Mouse (Mus musculus) heart, embryonic 14.5 days (tissue): ENCODE data around the gene Nr1i3. TPM values are rescaled to one million over a fixed set of nuclear protein-coding genes. Genes with fewer than 3 reads are reported as not detected.

ENCODE experiments used
- ATAC-seq: fragments of 200-750 bp; cut with Nextera tagmentation; 2 replicates; pipeline ENCODE4 v1.8.0; 2017; ENCODE audit warnings: low read depth, moderate TSS enrichment; ENCODE audit not compliant: insufficient number of reproducible peaks, insufficient read depth, low FRiP score
- H3K27ac ChIP-seq, 2 experiments: fragments of 200-500 bp in 1 of 2; fragments of 300-500 bp in 1 of 2; sonication (generic) in 1 of 2; replicated peaks in 1 of 2; 2 replicates each; pipeline ENCODE4 v1.5.1; 2012 to 2014; ENCODE audit warnings: low read depth in 2 of 2, low read length in 2 of 2, control low read depth in 1 of 2, mild to moderate bottlenecking in 1 of 2, mixed read lengths in 1 of 2; ENCODE audit not compliant: control insufficient read depth in 1 of 2, insufficient read depth in 1 of 2
- H3K27me3 ChIP-seq: fragments of 300-500 bp; sonication (generic); 2 replicates; pipeline ENCODE4 v1.6.1; 2014; ENCODE audit warnings: mild to moderate bottlenecking, low read length, control low read depth; ENCODE audit not compliant: control insufficient read depth, insufficient read depth
- H3K36me3 ChIP-seq: fragments of 300-500 bp; sonication (generic); 2 replicates; pipeline ENCODE4 v1.6.1; 2014; ENCODE audit warnings: mild to moderate bottlenecking, control low read depth, low read length, mixed read lengths; ENCODE audit not compliant: control insufficient read depth, insufficient read depth
- H3K4me1 ChIP-seq, 2 experiments: fragments of 200-500 bp in 1 of 2; fragments of 300-500 bp in 1 of 2; sonication (generic) in 1 of 2; 2 replicates each; pipeline ENCODE4 v1.6.1; 2012 to 2014; ENCODE audit warnings: low read length in 2 of 2, control low read depth in 1 of 2, mixed read lengths in 1 of 2; ENCODE audit not compliant: control insufficient read depth in 2 of 2, insufficient read depth in 2 of 2
- H3K4me2 ChIP-seq: fragments of 300-500 bp; sonication (generic); 2 replicates; pipeline ENCODE4 v1.6.1; 2014; ENCODE audit warnings: mild to moderate bottlenecking, low read length
- H3K4me3 ChIP-seq, 2 experiments: fragments of 200-500 bp in 1 of 2; fragments of 300-500 bp in 1 of 2; sonication (generic) in 1 of 2; 2 replicates each; pipeline ENCODE4 v1.5.1; 2012 to 2014; ENCODE audit warnings: low read length in 2 of 2, mild to moderate bottlenecking in 2 of 2, control low read depth in 1 of 2, low read depth in 1 of 2, moderate library complexity in 1 of 2; ENCODE audit not compliant: control insufficient read depth in 1 of 2, insufficient read depth in 1 of 2
- H3K9ac ChIP-seq: fragments of 300-500 bp; sonication (generic); 2 replicates; pipeline ENCODE4 v1.6.1; 2014; ENCODE audit warnings: mild to moderate bottlenecking, low read length
- H3K9me3 ChIP-seq: fragments of 300-500 bp; sonication (generic); 2 replicates; pipeline ENCODE4 v1.6.1; 2016; ENCODE audit warnings: low read length, control low read depth; ENCODE audit not compliant: control insufficient read depth
- WGBS: fragments of 180-500 bp; shearing (Covaris S2); extraction: QIAGEN DNeasy Blood & Tissue Kit; methylation state at CpG from one replicate; pipeline ENCODE4 v1.1.7; 2014; 5-methylcytosine and 5-hydroxymethylcytosine counted together
- polyA plus RNA-seq: library from polyadenylated mRNA; unstranded; fragments of >200 nt; fragmentation: Nextera tagmentation; extraction: Ambion mirVana; gene quantifications from 2 replicates; pipeline ENCODE4 v1.2.1, GENCODE M21; 2014

Gene Nr1i3
- polyA plus RNA-seq, 1 experiment from 2014 or later: 0.28 TPM

DNA sequence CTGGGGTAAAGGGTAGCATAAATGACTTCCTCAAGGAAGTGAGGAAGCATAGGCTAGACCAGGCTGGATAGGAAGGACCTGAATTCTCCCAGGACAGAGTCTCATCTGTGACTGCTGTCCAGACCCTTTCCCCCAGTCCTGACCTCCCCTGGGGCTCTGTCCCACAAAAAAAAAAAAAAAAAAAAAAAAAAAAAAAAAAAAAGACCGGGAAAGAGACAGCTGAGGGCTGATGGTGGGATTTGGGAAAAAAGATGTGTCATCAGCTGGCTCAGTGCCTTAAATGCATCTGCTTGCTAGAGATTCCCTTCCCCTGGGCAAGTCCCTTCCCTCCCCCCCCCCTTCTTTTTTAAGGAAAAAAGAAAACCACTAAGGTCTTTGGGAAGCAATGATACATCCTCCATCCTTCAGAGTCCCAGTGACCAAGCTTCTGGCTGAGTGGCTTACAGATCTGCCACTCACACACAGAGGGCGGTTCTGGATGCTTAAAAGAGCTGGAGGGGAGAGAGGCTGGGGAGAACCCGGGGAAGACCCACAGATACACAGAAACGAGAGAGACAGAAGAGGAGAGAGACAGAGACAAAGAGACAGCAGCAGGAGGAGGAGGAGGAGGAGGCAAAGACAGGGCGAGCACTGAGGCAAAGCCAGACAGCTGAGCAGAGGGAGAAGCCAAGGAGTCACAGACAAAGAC is 36.3 kb downstream of the Nr1i3 start, which contains the start of gene Adamts4:
Gene Adamts4 (plus strand): TSS at position 509 of the 688 bp plus-strand sequence.
- Histone ChIP-seq H3K9ac (peak within 1 kb of the TSS; percentile 62), H3K9me3 (no peaks in the 10 kb centered on the region), H3K27me3 (no peaks in the 10 kb centered on the region), H3K4me3 (peak within 1 kb of the TSS; percentile 26 to 31), H3K4me1 (peaks cover 29 to 50% of the 10 kb centered on the region in 2 experiments), H3K36me3 (peaks cover 8% of the 10 kb centered on the region), H3K4me2 (peak within 1 kb of the TSS; percentile 63), H3K27ac (peak within 1 kb of the TSS; percentile 49 to 88; a peak in 3 of 4 replicates)
- 24% methylated on average over 5 of the region's 5 CpGs for WGBS
- ATAC-seq: no peak

DNA sequence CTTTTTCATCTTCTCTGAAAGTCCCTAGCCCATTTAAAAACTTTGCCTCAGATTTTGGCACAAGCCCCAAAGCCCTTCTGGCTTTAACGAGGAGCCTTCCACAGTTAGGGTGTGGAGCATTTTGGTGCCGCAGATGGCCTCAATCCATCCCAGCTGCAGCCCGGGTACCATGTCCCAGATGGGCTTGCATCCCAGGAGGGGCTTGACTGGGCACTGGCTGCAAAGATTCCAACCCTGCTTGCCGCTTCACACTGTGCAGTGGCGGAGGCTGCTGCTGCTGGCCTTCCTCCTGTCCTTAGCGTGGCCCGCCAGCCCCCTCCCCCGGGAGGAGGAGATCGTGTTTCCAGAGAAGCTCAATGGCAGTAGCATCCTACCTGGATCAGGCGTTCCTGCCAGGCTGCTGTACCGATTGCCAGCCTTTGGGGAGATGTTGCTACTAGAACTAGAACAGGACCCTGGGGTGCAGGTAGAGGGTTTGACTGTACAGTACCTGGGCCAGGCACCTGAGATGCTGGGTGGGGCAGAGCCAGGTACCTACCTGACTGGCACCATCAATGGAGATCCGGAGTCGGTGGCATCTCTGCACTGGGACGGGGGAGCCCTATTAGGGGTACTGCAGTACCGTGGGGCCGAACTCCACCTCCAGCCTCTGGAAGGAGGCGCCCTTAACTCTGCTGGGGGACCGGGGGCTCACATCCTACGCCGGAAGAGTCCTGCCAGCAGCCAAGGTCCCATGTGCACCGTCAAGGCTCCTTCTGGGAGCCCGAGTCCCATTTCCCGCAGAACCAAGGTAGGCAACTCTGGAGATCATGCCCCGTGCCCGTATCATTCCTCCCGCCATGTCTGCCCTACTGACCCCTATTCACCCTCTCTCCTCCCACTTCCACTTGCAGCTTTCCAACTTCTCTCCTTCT is 37.2 kb downstream of the Nr1i3 start, which contains the start of gene Ndufs2:
Gene Ndufs2 (minus strand): TSS at position 709 of the 914 bp plus-strand sequence.
- ATAC-seq: no peak
- peak within 1 kb of the TSS; percentile 40 to 56; a peak in 3 of 4 replicates for H3K27ac ChIP-seq
- H3K27me3 ChIP-seq: no peaks in the 10 kb centered on the region
- peak within 1 kb of the TSS; percentile 26 to 31 for H3K4me3 ChIP-seq
- no peaks in the 10 kb centered on the region for H3K36me3 ChIP-seq
- WGBS: 30% methylated on average over 26 of the region's 26 CpGs
- no peaks in the 10 kb centered on the region for H3K9me3 ChIP-seq
- peaks cover 28 to 44% of the 10 kb centered on the region in 2 experiments for H3K4me1 ChIP-seq
- H3K4me2 ChIP-seq: peak within 1 kb of the TSS; percentile 63
- H3K9ac ChIP-seq: peak within 1 kb of the TSS; percentile 62

DNA sequence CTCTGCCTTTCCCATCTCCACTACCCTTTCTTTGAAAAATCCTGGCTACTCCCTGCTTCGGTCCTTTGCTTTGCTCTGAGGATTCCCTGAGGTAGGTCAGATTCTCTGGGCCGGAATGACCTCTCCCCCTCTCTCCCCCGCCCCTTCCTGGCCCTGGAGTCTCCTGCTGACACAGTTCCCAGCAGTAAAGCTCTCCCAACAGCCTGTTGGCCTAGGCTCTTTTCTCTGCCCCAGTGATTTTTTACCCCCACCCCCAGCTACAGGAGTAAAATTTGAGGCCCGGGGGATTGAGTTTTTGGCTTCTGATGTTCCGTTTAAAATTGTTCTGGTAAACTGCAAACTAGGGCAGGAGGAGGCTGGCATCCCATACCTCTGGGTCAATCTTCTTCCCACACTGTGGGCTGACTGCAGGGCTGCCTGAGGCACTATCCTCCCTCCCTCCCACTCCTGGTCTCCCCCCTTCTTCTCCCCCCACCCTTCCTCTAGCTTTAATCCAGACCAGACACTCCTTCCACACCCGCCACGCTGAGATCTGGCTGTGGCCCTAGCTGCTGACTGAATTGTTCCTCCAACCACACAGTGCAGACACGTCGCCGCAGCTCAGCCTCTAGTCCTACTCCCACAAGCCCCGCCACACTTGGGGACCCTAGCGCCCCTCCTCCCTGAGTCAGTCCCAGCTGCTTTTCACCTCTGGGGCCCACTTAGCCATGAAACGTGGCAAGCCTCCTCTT is 38.0 kb downstream of the Nr1i3 start:
- Histone ChIP-seq H3K36me3 (no peaks in the 10 kb centered on the region), H3K4me3 (peak overlapping the region; percentile 26 to 31), H3K4me2 (peak overlapping the region; percentile 63), H3K9ac (peak overlapping the region; percentile 62), H3K27ac (peak overlapping the region; percentile 40 to 56; a peak in 3 of 4 replicates), H3K4me1 (peaks cover 26 to 39% of the 10 kb centered on the region in 2 experiments), H3K27me3 (no peaks in the 10 kb centered on the region), H3K9me3 (no peaks in the 10 kb centered on the region)
- no peak for ATAC-seq
- WGBS: 16% methylated on average over 13 of the region's 13 CpGs

DNA sequence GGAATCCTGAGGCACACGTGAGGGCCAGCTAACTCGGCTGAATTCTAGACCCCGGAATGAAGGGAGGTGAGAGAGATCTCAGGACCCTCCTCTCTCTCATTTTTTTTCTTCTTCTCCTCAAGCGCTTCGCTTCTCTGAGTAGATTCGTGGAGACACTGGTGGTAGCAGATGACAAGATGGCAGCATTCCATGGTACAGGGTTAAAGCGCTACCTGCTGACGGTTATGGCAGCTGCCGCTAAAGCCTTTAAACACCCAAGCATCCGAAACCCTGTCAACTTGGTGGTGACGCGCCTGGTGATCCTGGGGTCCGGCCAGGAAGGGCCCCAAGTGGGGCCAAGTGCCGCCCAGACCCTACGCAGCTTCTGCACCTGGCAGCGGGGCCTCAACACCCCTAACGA is 38.6 kb downstream of the Nr1i3 start:
- Histone ChIP-seq H3K4me2 (peak overlapping the region; percentile 63), H3K27ac (peak overlapping the region; percentile 40 to 56; a peak in 2 of 4 replicates), H3K9ac (no peak overlapping the region), H3K9me3 (no peaks in the 10 kb centered on the region), H3K4me3 (no peak overlapping the region; a peak in 1 of 4 replicates), H3K27me3 (no peaks in the 10 kb centered on the region), H3K4me1 (peaks cover 26 to 39% of the 10 kb centered on the region in 2 experiments), H3K36me3 (no peaks in the 10 kb centered on the region)
- ATAC-seq: no peak
- WGBS: 59% methylated on average over 17 of the region's 17 CpGs

DNA sequence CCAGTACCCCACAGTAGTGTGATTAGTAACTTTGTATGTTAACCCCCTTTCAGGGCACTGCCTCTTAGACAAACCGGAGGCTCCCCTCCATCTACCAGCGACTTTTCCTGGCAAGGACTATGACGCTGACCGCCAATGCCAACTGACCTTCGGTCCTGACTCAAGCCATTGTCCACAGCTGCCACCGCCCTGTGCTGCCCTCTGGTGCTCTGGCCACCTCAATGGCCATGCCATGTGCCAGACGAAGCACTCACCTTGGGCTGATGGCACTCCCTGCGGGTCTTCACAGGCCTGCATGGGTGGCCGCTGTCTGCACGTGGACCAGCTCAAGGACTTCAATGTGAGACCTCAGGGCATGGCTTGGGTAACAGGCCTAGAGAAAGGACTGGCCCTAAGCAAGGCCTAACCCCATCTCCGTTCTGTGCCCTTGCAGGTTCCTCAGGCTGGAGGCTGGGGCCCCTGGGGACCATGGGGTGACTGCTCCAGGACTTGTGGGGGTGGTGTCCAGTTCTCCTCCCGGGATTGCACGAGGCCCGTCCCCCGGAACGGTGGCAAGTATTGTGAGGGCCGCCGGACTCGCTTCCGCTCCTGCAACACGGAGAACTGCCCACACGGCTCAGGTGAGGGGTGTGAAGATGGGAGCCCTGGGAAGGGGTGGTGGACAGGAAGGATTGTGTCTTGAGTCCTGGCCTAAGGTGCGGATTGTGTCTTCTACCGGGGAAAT is 42.5 kb downstream of the Nr1i3 start:
- H3K4me2 ChIP-seq: no peak overlapping the region
- H3K4me3 ChIP-seq: no peak overlapping the region
- H3K27me3 ChIP-seq: no peaks in the 10 kb centered on the region
- H3K9me3 ChIP-seq: no peaks in the 10 kb centered on the region
- WGBS: 87% methylated on average over 24 of the region's 24 CpGs
- no peaks in the 10 kb centered on the region for H3K36me3 ChIP-seq
- H3K27ac ChIP-seq: no peak overlapping the region
- ATAC-seq: no peak
- H3K4me1 ChIP-seq: peaks cover 12 to 13% of the 10 kb centered on the region in 2 experiments; a peak in 3 of 4 replicates
- no peak overlapping the region for H3K9ac ChIP-seq

DNA sequence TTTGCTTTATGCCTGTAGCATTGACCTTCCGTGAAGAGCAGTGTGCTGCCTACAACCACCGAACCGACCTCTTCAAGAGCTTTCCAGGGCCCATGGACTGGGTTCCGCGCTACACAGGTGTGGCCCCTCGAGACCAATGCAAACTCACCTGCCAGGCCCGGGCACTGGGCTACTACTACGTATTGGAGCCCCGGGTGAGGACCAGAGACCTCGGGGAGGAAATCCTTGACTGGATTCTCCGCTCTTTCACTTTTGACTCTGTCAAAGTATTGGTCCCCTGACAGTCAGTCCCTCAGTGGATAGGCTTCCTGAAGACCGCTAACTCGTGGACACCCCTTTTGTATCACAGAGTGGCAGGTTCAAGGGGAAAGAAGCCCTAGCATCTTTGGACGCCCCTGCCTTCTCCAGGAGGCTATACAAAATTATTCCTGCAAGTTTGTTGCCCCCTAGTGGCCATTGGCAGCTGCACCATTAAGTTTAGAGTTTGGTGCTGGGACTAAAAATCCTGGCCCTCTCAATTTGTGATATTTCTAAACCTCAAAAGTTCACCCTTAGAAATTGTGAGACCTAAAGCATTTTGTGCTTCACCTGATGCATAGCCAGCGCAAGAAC is 43.3 kb downstream of the Nr1i3 start:
- Histone ChIP-seq H3K27me3 (no peaks in the 10 kb centered on the region), H3K4me2 (no peak overlapping the region), H3K9me3 (no peaks in the 10 kb centered on the region), H3K4me3 (no peak overlapping the region), H3K9ac (no peak overlapping the region), H3K27ac (no peak overlapping the region), H3K36me3 (no peaks in the 10 kb centered on the region), H3K4me1 (peaks cover 7 to 9% of the 10 kb centered on the region in 2 experiments)
- WGBS: 58% methylated on average over 15 of the region's 15 CpGs
- no peak for ATAC-seq
